Mouse (Mus musculus) retina, postnatal 1 day (tissue): Measurements from ENCODE around the gene Pitpnm3.
"Not testable (repeated sequence)": the region's sequence is repeated elsewhere in the genome, so short reads cannot be mapped to it uniquely, and the experiment has no call there.

ENCODE experiments used
- DNase-seq: peaks from one replicate; pipeline ENCODE4 v3.0.0-alpha.2; 2012

The Pitpnm3 gene

GRCm38 (mm10) chr11:72135383-72136158 lies at the start of gene Pitpnm3:
Pitpnm3 (minus strand) TSS chr11:72135778.
- peak; percentile 61 for DNase-seq

- no peak for DNase-seq
These were observed 48.7 kb upstream of the Pitpnm3 start for GRCm38 (mm10) chr11:72184252-72184651.

GRCm38 (mm10) chr11:72181136-72181535 lies 45.6 kb upstream of the Pitpnm3 start:
- no peak for DNase-seq

GRCm38 (mm10) chr11:72180556-72180955 lies 45.0 kb upstream of the Pitpnm3 start:
- DNase-seq = no peak

GRCm38 (mm10) chr11:72176553-72176952 lies 41.0 kb upstream of the Pitpnm3 start:
- peak; percentile 46 for DNase-seq

- no peak for DNase-seq
These were observed 40.4 kb upstream of the Pitpnm3 start for GRCm38 (mm10) chr11:72175966-72176365.

- DNase-seq = no peak
These were observed 39.1 kb upstream of the Pitpnm3 start for GRCm38 (mm10) chr11:72174721-72175120.

GRCm38 (mm10) chr11:72173506-72173905 lies 37.9 kb upstream of the Pitpnm3 start:
- no peak for DNase-seq

- DNase-seq = not testable (repeated sequence)
These were observed 36.3 kb upstream of the Pitpnm3 start for GRCm38 (mm10) chr11:72171906-72172305.

- no peak for DNase-seq
These were observed 34.3 kb upstream of the Pitpnm3 start for GRCm38 (mm10) chr11:72169871-72170270.

- no peak for DNase-seq
These were observed 27.6 kb upstream of the Pitpnm3 start for GRCm38 (mm10) chr11:72163198-72163597.

- DNase-seq = no peak
These were observed 21.0 kb upstream of the Pitpnm3 start for GRCm38 (mm10) chr11:72156624-72157023.

GRCm38 (mm10) chr11:72155981-72156428 lies 20.4 kb upstream of the Pitpnm3 start:
- no peak for DNase-seq

GRCm38 (mm10) chr11:72155186-72155980 lies 19.8 kb upstream of the Pitpnm3 start:
- DNase-seq = no peak

- DNase-seq = peak; percentile 42
These were observed 17.7 kb upstream of the Pitpnm3 start for GRCm38 (mm10) chr11:72153122-72153862.

GRCm38 (mm10) chr11:72151120-72151519 lies 15.5 kb upstream of the Pitpnm3 start:
- DNase-seq = no peak

GRCm38 (mm10) chr11:72147910-72148309 lies 12.3 kb upstream of the Pitpnm3 start:
- DNase-seq = peak; percentile 50

- no peak for DNase-seq
These were observed 10.3 kb upstream of the Pitpnm3 start for GRCm38 (mm10) chr11:72145877-72146248.

GRCm38 (mm10) chr11:72145182-72145876 lies 9.8 kb upstream of the Pitpnm3 start:
- DNase-seq = peak; percentile 67

- DNase-seq = no peak
These were observed 7.3 kb upstream of the Pitpnm3 start for GRCm38 (mm10) chr11:72142889-72143288.

GRCm38 (mm10) chr11:72140198-72140597 lies 4.6 kb upstream of the Pitpnm3 start:
- no peak for DNase-seq

- DNase-seq = no peak
These were observed 829 bp upstream of the Pitpnm3 start for GRCm38 (mm10) chr11:72136231-72136982.
